Mouse (Mus musculus) erythroblast, adult 5-6 weeks (primary cell): ENCODE data around the gene Dach2. TPM values are rescaled to one million over a fixed set of nuclear protein-coding genes. Genes with fewer than 3 reads are reported as not detected.

Source experiments
- ATAC-seq: replicated peaks from 2 replicates; pipeline ENCODE4 v1.8.0; 2016; ENCODE audit warnings: moderate number of reproducible peaks, mild to moderate bottlenecking, moderate TSS enrichment, inconsistent platforms; ENCODE audit not compliant: poor library complexity, low FRiP score, severe bottlenecking
- total RNA-seq, 2 experiments: library from RNA; stranded (forward) in 1 of 2; stranded (reverse) in 1 of 2; fragments of 150-400 nt in 1 of 2; fragments of 200-764, 138-1000 nt in 1 of 2; gene quantifications; 2 replicates each; pipeline versions ENCODE4 v1.2.3 to v1.2.4; 2015 to 2017; ENCODE audit warnings: low replicate concordance in 2 of 2

Dach2 gene
- total RNA-seq, 2 experiments from 2014 or later, result 1.2 TPM; not detected in 1

- ATAC-seq, result no peak
Measured at GRCm38 (mm10) chrX:113867835-113868495, 570.7 kb downstream of the Dach2 start.

Other genes with a start within 250 kb of the Dach2 start
- 5.0 and 15.0 TPM in 2 replicates for gene Chm, start 112.0 kb upstream of the Dach2 start, total RNA-seq (2015; ENCODE audit: low replicate concordance)
- gene Chm, start 112.0 kb upstream of the Dach2 start, total RNA-seq (2017; ENCODE audit: low replicate concordance), result 5.1 and 5.4 TPM in 2 replicates